Mouse (Mus musculus) retina, postnatal 1 day (tissue): ENCODE results near the gene Crp.

ENCODE experiments used
- DNase-seq: peaks from one replicate; pipeline ENCODE4 v3.0.0-alpha.2; 2012

The Crp gene

DNA sequence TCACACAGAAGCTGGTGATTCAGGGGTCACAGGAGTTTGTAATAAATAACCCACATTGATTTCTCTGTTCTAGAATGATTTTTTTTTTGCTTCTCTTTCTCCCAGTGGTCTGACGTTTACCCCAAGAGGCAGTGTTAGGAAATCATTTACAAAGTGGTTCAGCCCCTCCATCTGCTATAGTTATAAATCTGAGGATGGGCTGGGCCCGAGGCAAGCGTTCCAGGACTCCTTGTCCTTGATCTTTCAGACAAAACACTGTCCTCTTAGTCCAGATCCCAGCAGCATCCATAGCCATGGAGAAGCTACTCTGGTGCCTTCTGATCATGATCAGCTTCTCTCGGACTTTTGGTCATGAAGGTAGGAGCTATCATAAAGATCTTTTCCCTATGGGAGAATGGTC is at the start of gene Crp:
Gene Crp, plus strand, starts transcription at position 212 of the 400 bp plus-strand sequence.
- DNase-seq = no peak

DNA sequence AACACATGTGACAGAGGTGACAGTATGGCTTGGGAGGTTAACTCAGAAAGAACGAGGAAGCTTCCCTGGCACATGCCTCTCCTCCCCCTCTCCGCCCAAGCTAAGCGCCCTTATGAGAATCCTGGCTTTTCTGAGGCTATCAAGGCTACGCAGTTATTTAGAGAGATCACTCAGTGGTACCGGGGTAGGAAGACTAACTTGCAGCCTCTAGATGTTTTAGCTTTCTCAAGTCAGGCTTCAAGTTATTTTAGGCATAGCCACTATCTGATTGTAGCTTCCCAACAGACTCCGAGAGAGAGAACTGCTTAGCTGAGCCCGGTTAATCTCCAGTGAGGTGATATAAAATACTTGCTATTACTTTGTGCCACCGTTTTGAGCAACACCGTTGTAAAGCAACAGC is 48.5 kb upstream of the Crp start:
- no peak for DNase-seq

DNA sequence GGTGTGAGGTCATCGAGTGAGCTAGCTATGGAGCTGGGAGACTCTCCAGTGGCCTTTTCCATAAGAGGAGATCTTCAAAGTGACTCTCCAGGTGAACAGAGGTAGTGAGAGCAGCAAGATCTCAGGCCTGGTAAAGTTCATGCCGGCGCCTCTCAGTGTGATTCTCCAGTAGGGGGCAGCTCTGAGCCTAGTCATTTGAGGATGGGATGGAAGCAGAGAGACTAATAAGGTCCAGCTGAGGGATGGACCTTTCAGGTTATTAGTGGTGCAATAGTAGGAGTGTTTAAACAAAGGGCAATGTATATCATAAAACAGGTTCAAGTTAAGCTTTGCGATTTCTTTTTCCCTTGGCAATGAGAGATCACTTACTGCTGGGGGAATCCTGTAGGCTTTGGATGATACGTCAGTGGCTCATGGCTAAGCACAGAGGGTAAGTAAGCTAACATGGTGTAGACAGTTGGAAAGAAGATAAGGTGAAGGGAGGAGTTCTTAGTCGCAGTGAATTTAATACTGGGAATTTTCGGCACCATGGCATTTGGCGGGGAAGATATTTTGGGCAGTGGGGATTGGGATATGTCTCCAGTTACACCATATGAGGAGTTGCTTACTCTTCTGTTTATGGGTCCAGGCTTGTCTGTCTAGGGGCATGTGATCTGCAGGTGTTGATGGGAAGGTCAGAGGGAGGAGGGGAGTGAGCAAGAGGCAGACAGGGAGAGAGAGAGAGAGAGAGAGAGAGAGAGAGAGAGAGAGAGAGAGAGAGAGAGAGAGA is 47.2 kb upstream of the Crp start:
- peak; percentile 43 for DNase-seq

DNA sequence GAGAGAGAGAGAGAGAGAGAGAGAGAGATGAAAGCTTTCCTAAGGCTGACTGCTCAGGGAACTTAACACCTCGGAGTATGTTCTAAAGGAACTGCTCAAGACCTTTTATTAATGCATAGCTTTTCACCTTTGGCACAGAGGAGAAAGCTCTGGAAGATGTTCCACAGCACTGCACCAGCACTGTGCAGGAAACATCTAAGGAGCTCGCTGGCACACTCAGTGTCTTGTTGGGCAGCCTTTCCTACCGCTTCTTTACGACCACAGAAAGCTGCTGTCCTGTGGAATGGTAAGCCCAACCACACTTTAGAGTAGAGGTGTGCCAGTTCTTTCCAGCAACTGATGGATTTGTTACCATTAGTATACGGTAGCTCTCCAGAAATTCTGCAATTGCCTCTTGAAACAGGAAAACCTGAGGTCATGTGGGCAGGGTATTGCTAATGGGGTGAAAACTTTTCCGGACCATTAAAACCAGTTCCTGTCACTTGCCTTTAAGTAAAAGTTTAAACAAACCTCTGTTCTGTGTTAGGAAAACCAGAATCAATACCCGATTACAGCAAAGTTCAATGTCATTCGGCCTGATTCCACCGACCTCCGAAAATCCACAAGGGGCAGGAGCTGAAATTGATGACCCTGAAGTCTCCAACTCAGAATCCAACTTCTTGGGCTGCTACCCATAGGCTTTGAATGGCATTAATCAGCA is 46.4 kb upstream of the Crp start:
- DNase-seq = no peak

DNA sequence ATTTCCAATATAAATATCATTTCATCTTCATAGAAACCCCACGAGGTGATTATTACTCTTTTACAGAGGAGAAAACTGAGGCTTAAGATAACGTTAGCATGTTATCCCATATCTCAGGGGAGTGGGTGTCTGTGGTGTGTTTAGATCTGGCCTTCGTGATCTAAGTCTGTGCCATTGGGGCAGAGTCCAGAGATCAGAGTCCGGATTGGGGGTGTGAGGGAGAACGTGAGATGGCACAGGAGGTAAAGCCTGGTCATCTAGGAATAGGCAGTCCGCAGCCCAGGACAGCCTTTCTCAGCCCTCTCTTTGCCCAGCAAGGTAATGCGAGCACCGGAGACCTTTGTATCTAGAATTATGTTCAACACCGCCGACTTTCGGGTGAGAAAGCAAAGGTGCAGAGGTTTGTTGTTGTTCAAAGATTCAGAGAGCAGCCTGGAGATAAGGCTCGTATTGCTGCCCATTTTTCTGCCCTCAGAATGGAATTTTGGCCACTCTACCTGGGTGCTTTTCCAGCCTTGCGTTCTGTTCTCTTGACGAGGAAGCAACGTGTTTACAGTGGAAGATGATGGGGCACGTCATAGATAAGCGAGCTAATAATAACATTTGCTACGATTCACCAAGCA is 45.7 kb upstream of the Crp start:
- DNase-seq = no peak

DNA sequence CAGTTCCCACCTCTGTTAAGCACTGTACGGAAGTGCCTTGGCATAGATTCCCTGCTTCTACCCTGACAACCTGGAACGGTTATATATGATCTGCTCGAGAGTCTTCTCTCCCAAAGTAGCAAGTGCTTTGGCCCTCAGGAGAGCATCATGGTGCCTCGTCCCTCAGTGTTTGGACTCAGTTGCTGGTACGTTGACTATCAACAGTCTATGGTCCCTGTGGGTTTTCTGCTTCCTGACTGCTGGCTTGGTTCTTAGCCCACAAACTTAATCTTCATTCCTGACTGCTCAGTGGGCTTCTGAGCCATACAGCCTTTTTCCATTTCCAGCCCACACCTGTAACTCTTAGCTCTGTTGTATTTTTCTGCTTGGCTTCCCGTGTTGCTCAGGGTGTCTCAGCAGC is 44.0 kb upstream of the Crp start:
- no peak for DNase-seq

DNA sequence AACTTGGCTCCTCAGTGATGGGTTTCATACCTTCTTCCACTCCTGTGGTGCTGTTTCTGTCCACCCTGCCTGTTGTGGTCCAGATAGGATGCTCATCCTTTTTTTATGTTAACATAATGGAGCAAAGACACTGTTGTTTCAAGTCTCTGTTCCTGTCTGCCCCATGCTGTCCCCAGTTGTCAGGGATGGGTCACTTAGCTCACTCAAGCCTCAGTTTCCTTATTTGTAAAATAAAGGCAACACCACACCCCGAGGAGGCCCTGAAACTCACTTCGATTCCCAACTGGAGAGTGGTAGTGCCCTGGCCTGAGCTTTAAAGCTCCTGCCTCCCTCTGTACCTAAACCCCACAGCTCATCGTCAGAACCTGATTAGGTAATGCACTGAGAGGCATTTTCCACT is 40.6 kb upstream of the Crp start:
- no peak for DNase-seq

DNA sequence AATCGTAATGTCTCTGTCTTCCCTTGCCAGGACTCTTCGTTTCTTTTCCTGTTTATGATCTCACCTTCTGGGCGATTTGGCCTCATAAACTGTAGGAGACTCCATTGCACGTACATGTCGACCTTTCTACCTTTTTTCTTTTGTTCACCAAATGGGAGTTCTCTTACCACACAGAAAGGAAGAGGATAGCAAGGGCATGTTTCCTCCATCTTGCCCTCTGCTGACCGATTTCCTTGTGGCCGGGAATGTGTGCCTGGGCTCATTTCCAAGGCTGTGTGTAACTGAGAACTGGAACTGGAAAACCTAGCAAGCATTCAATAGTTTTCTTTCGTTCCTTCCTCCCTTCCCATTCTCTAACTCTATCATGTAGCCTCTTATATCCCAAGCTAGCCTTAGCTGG is 38.2 kb upstream of the Crp start:
- DNase-seq = no peak

DNA sequence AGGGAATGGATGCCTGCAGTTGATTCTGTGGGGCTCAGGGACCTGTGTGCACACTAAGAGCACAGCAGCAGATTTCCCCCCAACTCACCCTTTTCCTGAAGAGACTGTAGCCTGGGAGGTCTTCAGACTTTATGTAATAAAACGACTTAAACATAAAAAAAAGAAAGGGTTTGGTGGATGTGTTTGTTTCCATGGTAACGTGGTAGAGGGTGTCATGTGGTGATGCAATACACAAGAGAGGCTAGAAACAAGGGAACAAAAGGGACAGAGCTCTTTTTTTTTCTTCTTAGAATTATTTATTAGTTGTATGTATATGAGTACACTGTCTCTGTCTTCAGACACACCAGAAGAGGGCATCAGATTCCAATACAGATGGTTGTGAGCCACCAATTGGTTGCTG is 32.4 kb upstream of the Crp start:
- DNase-seq = no peak

DNA sequence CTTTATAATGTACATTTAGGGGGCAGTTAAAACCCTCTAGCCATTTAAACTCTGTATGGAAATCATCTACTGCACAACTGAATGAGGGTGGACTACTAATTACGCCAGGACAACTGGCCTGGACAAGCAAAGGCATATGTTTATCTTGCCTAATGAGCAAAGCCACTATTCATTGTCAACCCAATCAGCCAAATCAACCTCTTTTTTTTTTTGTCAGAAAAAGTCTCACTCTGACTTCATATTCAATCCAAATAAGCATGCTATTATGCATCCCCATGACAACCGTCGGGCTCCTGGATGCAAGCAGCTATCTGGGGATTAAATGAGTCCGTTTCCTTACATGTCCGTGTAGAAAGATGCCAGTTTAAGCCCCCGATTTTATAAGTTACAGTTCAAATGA is 30.3 kb upstream of the Crp start:
- DNase-seq = peak; percentile 73

DNA sequence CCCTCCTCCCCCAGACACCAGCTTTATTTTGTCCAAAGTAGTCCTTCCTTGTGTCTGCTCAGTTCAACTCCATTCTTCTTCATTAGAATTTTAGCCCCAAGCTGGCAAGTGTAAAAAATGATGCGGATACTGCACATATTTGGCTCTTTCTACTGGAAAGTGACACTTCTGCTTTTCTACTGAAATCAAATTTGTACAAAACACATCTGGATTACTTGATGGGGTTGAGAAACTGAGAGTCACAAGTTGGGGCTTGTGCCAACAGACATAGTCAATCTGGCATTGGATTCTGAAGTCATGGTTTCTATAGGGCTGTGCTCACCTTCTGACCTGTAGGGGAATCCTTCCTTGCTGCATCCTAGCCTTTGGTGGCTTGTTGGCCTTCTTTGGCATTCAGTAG is 27.1 kb upstream of the Crp start:
- no peak for DNase-seq

DNA sequence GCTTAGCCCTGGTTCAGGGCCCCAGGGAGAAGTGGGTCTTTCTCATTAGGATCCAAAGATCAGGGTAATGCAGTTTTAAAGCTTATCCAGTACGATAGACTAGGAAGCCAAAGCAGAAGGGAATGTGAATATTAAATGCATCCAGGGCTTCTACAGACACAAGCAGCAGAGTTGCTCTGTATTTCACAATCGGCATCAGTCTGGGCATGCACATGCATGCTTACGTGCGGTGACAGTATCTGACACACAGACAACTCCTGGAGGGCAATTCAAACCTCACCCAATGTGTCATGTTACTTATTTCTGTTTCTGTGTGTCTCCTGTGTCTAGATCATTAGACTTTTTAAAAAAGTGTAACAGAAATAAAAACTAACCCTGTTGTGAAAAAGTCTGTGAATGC is 17.1 kb upstream of the Crp start:
- DNase-seq = no peak

DNA sequence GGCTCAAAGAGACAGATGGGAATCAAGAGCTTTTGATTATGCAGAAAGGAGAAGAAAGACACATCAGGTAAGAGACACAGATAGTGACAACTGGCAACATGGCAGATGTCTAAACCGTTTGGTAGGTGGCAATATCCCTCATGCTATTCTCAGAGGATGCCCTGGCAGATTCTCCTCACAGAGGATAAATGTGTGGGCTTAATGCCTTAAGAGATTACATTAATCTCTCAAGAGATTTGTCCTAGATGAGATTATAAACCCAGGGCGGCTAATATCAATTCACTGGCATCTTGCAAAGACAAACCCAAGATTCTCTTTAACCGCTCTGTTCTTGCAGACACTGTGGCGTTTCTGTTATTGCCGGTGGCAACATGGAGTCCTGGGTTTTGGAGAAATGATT is 14.3 kb upstream of the Crp start:
- DNase-seq = peak; percentile 74

DNA sequence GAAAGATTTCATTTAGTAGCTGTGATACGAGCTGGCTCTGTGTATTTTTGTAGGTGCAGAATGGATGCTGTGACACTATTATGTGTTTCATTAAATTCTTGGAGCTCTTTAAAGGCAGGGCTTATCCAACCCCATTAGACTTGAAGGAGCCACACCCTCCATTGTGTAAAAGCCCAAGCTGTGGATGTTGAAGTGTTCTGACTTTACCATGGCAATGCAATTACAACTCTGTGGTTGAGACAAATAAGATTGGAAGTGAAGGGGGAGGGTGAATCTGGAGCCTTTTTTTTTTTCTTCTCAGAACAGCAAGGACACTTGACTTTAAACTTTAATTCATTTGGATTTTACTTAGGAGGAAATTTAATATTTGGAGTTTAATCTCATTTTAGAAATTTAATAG is 13.9 kb upstream of the Crp start:
- DNase-seq = no peak

DNA sequence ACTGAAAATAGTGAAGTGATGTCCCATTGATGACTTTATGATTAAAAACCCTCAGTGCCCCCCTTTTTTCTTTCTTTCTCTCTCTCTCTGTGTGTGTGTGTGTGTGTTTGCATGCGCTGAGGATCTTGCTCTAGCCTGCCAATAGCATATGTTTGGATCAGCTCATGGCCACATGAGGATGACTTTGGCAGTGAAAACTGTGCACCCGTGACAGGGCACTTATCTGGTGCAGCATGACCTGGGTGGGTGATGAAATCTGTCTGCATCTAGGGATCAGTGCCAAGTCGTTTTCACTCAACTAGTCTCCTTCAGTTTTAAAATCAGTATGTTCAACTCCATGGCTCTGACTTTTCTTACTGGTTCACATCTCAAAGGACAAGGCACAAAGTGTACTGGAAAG is 12.7 kb upstream of the Crp start:
- no peak for DNase-seq

DNA sequence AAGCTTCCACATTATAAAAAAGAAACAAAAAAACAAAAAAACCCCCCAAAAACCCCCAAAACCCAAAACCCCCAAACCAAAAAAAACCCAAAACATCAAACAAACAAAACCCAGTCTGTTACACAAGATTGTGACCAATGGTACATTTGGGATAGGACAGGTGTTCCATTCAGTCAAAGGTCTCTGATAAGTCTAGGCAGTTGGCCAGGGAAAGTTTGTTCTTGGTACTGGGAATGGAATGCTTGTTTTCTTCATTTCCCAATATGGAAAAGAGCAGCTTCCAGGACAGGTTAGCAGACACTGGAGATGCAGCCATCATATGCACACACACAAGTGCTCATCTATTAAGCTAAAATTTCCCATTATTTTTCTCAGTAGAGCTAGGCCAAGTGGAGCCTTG is 433 bp upstream of the Crp start:
- DNase-seq = no peak

DNA sequence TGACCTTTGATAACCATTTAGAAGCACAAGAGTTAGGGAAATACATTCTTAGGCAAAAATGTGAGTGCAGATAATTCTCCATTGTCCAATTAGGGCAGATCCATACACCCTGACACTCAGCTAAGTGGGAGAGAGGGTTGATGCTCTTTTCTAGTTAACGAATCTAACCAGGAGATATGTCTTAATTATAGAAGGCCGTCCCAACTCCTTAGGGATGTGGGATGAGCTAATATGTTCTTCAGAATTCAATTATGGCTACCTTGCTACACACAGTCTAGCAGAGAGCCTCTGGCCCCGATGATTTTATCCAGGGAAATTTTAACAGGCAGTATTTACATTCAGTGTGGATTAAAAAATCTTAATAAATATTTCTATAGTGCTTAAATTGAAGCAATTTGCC is 3.0 kb downstream of the Crp start:
- no peak for DNase-seq

DNA sequence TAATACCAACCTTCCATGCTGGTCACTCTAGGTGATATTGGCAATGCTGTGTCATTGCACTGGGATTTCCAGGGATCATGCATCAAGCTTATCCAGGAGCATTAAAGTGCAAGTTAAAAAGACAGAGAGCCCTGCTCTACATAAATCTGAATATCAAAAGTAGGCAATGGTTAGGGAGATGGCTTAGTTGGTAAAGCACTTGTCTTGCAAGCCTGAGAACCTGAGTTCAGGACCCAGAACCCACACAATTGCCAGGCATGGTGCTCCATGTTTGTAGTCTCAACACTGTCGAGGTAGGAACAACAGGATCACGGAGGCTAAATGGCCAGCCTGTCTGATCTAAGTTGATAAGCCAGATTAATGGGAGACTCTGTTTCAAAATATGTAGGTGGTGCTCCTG is 3.5 kb downstream of the Crp start:
- DNase-seq = no peak

DNA sequence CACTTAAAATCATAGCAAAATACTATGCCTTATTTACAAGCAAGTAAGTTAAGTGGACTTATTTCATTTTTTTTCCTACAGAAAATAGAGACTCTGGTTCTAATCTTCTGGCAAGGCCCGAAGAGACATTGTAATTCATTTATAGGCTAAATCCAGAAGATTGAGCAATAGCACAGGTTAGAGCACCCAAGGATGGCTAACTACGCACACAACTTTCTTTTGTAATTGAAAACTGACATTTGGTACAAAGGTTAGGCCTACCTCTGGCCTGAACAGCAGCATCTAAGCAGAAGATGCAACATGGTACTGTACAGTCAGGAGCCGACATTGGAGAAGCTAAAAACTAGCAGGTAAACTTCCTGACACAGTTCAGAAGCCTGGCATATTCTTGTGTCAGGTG is 4.0 kb downstream of the Crp start:
- DNase-seq = no peak

DNA sequence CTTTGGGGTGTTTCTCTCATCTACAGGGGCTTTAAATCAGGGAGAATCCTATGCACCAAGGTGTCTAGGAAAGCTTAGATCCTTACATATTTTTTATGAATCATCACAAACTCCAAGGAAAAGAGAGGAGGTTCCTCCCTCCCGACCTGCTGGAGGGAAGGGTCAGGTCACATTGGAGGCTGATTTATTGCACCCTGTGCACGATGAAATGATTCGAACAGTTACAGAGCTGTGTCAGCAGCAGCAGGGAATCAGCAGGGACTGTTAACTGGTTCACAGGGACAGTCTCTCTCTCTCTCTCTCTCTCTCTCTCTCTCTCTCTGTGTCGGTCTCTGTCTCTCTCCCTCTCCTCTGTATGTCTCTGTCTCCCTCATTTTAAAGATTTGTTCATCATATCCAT is 6.9 kb downstream of the Crp start:
- no peak for DNase-seq

DNA sequence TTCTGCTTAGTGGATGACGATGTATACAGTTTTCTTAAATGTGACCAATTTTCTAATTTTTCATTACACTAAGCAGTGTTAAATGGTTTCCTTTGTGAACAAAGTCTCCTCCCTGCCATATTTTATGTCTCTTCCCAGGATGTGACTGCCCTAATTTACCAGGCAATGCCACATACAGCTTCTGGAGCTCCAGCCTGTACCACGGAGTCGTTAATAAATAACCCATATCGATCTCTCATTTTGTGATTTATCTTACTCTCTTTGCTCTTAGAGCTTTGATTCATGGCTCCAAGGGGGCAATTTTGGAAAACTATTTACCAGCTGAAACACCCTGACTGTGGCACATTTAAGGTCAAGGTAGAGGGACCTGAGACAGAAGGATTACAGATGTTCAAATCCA is 8.4 kb downstream of the Crp start:
- DNase-seq = no peak

DNA sequence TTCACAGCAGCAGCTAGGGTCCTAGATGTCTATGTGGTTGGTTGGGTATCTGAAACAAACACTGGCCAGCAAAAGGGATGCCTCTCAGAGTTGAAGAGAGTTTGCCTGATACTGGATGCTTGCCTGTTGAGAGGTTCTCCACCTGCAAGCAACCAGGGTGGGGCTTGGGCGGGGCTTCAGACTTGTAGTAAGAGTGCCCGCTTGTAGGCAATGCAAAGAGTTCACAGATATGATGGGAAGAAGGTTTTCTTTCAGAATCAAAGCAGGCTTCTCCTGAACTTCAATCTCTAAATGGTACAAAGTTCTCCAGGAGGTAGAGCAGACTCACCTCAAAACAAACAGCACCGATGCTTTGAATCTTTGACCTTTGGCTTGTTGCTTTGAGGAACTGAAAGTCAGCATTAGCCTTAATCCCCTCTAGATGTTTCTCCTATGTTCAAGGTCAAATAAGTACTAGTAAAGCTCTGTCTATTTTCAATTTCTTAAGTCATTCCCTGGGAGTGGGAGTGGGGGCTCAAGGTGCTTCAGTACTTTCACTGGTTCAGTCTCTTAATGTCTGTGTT is 12.0 kb downstream of the Crp start:
- no peak for DNase-seq

DNA sequence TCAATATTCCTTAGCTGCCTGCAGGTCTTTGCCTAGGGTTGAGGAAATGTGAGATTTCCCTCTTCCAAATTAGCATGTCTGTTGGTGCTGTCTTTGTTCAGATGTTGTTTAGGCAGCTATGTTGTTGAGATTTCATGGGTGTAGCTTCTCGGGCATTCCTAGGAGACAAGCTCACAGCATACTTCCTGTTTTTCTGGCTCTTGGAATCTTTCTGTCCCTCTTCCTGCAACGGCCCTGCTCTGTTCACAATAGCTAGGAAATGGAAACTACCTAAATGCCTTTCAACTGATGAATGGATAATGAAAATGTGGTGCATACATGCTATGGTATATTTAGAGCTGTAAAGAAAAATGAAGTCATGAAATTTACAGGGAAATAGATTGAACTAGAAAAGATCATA is 13.5 kb downstream of the Crp start:
- DNase-seq = no peak

DNA sequence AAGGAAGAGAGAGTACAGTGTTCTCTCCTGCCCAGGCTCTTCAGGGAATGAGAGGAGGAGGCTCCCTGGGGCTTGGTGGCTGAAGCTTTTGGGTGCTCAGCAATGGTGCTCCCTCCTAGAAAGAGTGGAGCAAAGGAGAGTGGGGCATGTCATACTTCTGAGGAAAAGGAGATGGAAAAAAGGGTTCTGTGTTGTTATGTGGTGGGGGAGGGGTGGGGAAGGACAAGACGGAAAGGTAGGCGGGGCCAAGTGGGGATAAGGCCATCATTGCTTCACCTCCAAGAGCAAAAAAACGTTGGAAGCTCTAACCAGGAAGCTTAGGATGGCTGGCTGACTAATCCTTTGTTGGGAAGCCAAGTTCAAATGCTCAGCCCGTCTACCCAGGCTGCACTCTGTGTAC is 14.1 kb downstream of the Crp start:
- no peak for DNase-seq
